Mouse (Mus musculus) forebrain, embryonic 13.5 days (tissue): Measurements from ENCODE around the gene Iqgap1. TPM values are rescaled to one million over a fixed set of nuclear protein-coding genes. Genes with fewer than 3 reads are reported as not detected.

Source experiments
- ATAC-seq: fragments of 200-750 bp; cut with Nextera tagmentation; 2 replicates; pipeline ENCODE4 v1.8.0; 2017
- H3K27ac ChIP-seq: fragments of 300-500 bp; sonication (generic); 2 replicates; pipeline ENCODE4 v1.5.1; 2015; ENCODE audit warnings: inconsistent platforms, mild to moderate bottlenecking, moderate library complexity
- H3K27me3 ChIP-seq: fragments of 300-500 bp; sonication (generic); 2 replicates; pipeline ENCODE4 v1.6.1; 2015; ENCODE audit warnings: mild to moderate bottlenecking, inconsistent platforms
- H3K36me3 ChIP-seq: fragments of 300-500 bp; sonication (generic); 2 replicates; pipeline ENCODE4 v1.6.1; 2015; ENCODE audit warnings: mild to moderate bottlenecking, inconsistent platforms; ENCODE audit not compliant: poor library complexity, severe bottlenecking
- H3K4me1 ChIP-seq: fragments of 300-500 bp; sonication (generic); 2 replicates; pipeline ENCODE4 v1.6.1; 2015; ENCODE audit warnings: inconsistent platforms
- H3K4me2 ChIP-seq: fragments of 300-500 bp; sonication (generic); 2 replicates; pipeline ENCODE4 v1.6.1; 2015; ENCODE audit warnings: inconsistent platforms, mild to moderate bottlenecking, moderate library complexity
- H3K4me3 ChIP-seq: fragments of 300-500 bp; sonication (generic); 2 replicates; pipeline ENCODE4 v1.5.1; 2015; ENCODE audit warnings: mild to moderate bottlenecking, inconsistent platforms
- H3K9ac ChIP-seq: fragments of 300-500 bp; sonication (generic); 2 replicates; pipeline ENCODE4 v1.6.1; 2015; ENCODE audit warnings: mild to moderate bottlenecking, inconsistent platforms
- H3K9me3 ChIP-seq: fragments of 300-500 bp; sonication (generic); replicated peaks from 2 replicates; pipeline ENCODE4 v1.6.1; 2016; ENCODE audit warnings: inconsistent platforms
- WGBS: fragments of 180-500 bp; shearing (Covaris S2); methylation state at CpG from one replicate; pipeline ENCODE4 v1.1.7; 2015; 5-methylcytosine and 5-hydroxymethylcytosine counted together
- polyA plus RNA-seq: library from polyadenylated mRNA; unstranded; fragments of >200 nt; fragmentation: Nextera tagmentation; extraction: Ambion mirVana; gene quantifications from 2 replicates; pipeline ENCODE4 v1.2.1, GENCODE M21; 2015

Iqgap1 gene
- polyA plus RNA-seq, 1 experiment from 2014 or later: 19.7 TPM

DNA sequence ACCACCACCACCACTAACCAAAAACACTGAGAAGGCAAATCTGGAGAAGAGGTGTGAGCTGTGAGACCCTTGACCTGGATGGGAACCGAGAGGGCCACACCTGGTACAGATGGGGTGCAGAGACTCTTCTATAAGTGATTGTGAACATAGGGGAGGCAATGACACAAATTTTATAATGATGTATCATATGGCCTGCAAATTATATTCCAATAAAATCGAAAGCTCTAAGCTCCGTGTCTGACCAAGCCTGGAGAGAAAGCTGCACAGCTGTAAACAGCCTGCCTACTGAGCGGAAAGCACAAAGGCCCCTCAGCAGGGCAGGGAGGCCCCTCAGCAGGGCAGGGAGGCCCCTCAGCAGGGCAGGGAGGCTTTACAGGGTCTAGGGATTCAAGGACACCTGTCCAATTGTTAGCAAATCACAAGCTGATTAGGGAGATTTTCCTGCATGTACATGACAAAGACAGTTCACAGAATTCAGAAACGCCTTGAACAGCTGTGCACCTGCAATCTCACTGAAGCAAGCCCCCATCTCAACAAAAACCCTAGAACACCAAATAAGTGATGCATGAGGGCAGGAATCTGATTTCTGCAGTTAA, 79.5 kb downstream of the Iqgap1 start:
- Histone ChIP-seq H3K9me3 (no peaks in the 10 kb centered on the region), H3K36me3 (peaks cover 54% of the 10 kb centered on the region), H3K4me2 (0 out of 2 replicates have a peak overlapping the region, but pooled peaks have one; percentile 29), H3K4me3 (no peak overlapping the region), H3K4me1 (peaks cover 26% of the 10 kb centered on the region), H3K27me3 (no peaks in the 10 kb centered on the region), H3K9ac (0 out of 2 replicates have a peak overlapping the region, but pooled peaks have one; percentile 14), H3K27ac (peak overlapping the region; percentile 67)
- 6% methylated on average over 5 of the region's 5 CpGs for WGBS
- ATAC-seq: peak; percentile 55; the same call in 1 of the 2 replicates

DNA sequence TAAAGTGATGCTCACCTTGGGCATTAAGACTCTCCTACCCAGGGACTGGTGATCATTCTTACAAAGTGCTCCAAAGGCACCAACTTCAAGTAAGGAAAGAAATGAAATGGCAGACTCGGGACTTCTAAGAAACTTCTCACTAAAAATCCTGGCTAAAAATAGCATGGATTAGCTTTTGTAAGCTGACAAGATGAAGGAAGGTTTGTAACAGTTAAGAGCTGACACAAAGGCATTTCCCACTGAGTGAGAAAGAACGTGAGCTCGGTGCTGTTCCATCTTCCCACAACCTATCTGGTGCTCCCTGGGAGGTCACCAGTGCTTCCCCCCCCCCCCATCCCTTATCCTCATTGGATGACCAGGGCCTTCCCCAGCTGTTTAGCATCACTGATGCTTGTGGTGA, 80.0 kb downstream of the Iqgap1 start:
- no peaks in the 10 kb centered on the region for H3K27me3 ChIP-seq
- H3K4me3 ChIP-seq: no peak overlapping the region
- ATAC-seq: no peak
- no peaks in the 10 kb centered on the region for H3K9me3 ChIP-seq
- 0 out of 2 replicates have a peak overlapping the region, but pooled peaks have one; percentile 43 for H3K9ac ChIP-seq
- peaks cover 26% of the 10 kb centered on the region for H3K4me1 ChIP-seq
- peak overlapping the region; percentile 67 for H3K27ac ChIP-seq
- WGBS: under 1% methylated on average over 3 of the region's 3 CpGs
- peaks cover 50% of the 10 kb centered on the region for H3K36me3 ChIP-seq
- H3K4me2 ChIP-seq: no peak overlapping the region

- Histone ChIP-seq H3K9ac (peak overlapping the region; percentile 43; the same call in 1 of the 2 replicates), H3K9me3 (no peaks in the 10 kb centered on the region), H3K4me2 (no peak overlapping the region), H3K4me3 (no peak overlapping the region), H3K36me3 (peaks cover 46% of the 10 kb centered on the region), H3K4me1 (peaks cover 26% of the 10 kb centered on the region), H3K27me3 (no peaks in the 10 kb centered on the region), H3K27ac (peak overlapping the region; percentile 40)
- ATAC-seq: no peak
- WGBS: 5% methylated on average over 9 of the region's 9 CpGs
These were observed 80.5 kb downstream of the Iqgap1 start for GRCm38 (mm10) chr7:80745250-80745649.

DNA sequence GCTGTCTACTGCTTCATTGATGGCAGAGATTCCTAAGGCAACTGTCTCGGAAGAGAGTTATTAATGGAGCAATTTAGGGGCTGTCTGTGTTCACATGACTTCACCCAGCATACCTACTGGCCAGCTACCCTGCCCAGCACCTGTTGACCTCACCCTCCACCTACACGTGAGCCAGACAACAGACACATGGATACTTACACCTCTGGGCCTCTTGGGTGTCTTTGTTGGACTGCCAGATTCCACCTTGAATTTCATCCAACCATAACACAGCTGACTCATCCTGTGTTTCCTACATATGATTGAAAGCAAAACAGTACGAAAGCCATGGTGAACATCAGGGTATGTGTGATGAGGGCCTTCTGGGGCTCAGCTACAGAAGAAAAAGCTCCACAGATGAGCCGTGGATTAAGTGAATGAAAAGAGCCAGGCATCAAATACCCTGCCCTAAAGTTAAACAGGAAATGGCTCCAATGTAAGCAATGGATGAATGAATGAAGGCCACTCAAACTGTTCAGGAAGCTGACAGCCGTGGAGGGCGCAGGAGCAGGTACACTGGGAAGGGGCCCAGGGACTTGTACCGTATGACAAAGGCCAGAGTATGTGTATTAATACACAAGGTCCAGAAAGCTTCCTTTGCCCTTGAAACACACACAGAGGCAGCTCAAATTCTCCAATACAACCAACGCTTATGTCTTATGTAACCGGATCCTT, 81.7 kb downstream of the Iqgap1 start:
- Histone ChIP-seq H3K9ac (no peak overlapping the region), H3K36me3 (peaks cover 40% of the 10 kb centered on the region), H3K4me3 (no peak overlapping the region), H3K4me2 (no peak overlapping the region), H3K27me3 (no peaks in the 10 kb centered on the region), H3K27ac (no peak overlapping the region), H3K4me1 (peaks cover 26% of the 10 kb centered on the region), H3K9me3 (no peaks in the 10 kb centered on the region)
- 75% methylated on average over 9 of the region's 9 CpGs for WGBS
- ATAC-seq: no peak

DNA sequence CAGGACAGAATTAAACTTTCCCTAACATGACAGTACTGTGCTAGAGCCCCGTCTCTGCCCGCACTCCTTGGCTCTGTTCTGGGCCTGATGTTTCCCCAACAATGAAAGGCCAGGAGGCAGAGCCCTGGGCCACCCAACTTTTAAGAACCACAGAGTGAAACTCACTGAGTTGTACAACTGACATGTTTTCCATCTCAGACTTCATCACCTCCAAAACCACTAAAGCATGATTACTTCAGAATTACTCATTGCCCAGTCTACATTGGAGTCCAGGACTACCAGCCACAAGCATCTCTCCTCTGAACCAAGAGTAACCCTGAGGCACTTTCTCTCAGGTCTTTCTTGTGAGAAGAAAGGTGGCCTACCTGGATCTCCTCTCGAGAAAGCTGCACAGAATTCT, 83.1 kb downstream of the Iqgap1 start:
- H3K27ac ChIP-seq: no peak overlapping the region
- H3K4me1 ChIP-seq: peaks cover 26% of the 10 kb centered on the region
- WGBS: 88% methylated on average over 3 of the region's 3 CpGs
- ATAC-seq: no peak
- H3K4me3 ChIP-seq: no peak overlapping the region
- H3K9ac ChIP-seq: no peak overlapping the region
- no peaks in the 10 kb centered on the region for H3K27me3 ChIP-seq
- no peaks in the 10 kb centered on the region for H3K9me3 ChIP-seq
- H3K4me2 ChIP-seq: no peak overlapping the region
- peaks cover 41% of the 10 kb centered on the region for H3K36me3 ChIP-seq

- H3K27me3 ChIP-seq: no peaks in the 10 kb centered on the region
- peaks cover 53% of the 10 kb centered on the region for H3K36me3 ChIP-seq
- H3K9me3 ChIP-seq: no peaks in the 10 kb centered on the region
- H3K4me2 ChIP-seq: no peak overlapping the region
- H3K4me3 ChIP-seq: no peak overlapping the region
- H3K27ac ChIP-seq: no peak overlapping the region
- no peak for ATAC-seq
- 21% methylated on average over 7 of the region's 7 CpGs for WGBS
- H3K4me1 ChIP-seq: peaks cover 13% of the 10 kb centered on the region
- no peak overlapping the region for H3K9ac ChIP-seq
These were observed 84.8 kb downstream of the Iqgap1 start for GRCm38 (mm10) chr7:80740954-80741353.

DNA sequence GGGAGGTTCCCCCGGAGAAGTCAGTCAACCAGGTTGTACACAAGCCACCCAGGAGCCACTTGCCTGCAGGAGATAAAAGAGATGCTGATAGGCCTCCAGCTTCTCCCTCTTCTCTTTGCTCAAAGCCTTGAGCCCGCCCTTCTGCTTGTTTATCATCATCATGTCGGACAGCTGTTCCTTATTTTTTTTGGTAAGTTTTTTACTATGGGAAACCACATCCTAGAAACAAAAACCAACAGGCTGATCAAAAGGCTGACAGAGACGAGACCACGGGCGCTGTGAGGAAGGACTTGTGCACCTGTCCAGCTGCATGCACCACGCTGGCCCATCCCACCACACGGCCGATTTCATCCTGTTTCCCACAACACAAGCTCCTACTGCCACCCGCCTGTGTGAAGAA, 89.6 kb downstream of the Iqgap1 start:
- no peak overlapping the region for H3K27ac ChIP-seq
- no peaks in the 10 kb centered on the region for H3K27me3 ChIP-seq
- no peaks in the 10 kb centered on the region for H3K9me3 ChIP-seq
- H3K4me3 ChIP-seq: no peak overlapping the region
- no peaks in the 10 kb centered on the region for H3K4me1 ChIP-seq
- H3K4me2 ChIP-seq: no peak overlapping the region
- H3K36me3 ChIP-seq: peaks cover 68% of the 10 kb centered on the region
- 90% methylated on average over 10 of the region's 10 CpGs for WGBS
- no peak for ATAC-seq
- no peak overlapping the region for H3K9ac ChIP-seq

DNA sequence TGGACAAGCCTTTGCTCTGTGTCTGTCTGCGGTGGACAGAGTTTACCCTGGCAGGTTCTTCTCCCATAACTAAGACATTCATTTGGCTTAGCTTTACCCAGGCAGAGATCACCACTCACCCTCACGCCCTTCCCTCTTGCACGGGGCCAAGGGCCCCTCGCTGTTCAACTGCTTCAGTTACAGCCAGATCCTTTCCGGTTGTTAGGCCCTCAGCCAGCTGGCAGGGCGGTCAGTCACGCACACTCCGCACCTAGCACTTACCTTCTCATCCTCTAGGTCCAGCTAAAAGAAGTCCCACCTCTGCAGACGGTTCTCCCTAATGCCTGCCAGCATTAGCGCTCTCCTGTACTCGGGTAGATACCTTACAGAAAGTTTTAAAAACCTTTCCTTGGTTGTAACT, 92.8 kb downstream of the Iqgap1 start:
- H3K4me1 ChIP-seq: no peaks in the 10 kb centered on the region
- H3K4me3 ChIP-seq: no peak overlapping the region
- no peak for ATAC-seq
- no peak overlapping the region for H3K4me2 ChIP-seq
- H3K27me3 ChIP-seq: no peaks in the 10 kb centered on the region
- no peak overlapping the region for H3K9ac ChIP-seq
- no peaks in the 10 kb centered on the region for H3K9me3 ChIP-seq
- peaks cover 71% of the 10 kb centered on the region for H3K36me3 ChIP-seq
- no peak overlapping the region for H3K27ac ChIP-seq
- 85% methylated on average over 11 of the region's 11 CpGs for WGBS

DNA sequence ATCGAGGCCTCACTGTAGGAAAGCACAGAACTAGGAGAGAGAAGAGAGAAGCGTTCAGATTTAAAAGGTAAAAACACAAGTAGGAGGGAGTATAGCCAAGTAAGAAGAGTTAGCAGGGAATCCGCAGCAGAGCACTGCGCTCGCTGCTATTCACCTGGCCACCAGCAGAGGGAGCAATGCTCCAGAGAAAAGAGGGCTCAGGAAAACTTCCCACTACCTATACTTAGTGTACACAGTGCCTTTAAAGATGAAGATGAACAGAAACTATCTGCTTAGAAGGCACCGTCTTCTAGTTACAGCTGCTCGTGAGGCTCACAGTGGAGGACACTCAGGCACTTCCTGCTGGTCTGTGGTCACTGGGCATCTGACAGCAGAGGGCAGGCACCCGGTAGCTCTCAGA, 96.1 kb downstream of the Iqgap1 start:
- H3K27ac ChIP-seq: no peak overlapping the region
- no peak overlapping the region for H3K4me3 ChIP-seq
- no peak overlapping the region for H3K4me2 ChIP-seq
- WGBS: 28% methylated on average over 8 of the region's 8 CpGs
- 0 out of 2 replicates have a peak, but pooled peaks have one; percentile 58 for ATAC-seq
- no peaks in the 10 kb centered on the region for H3K4me1 ChIP-seq
- no peaks in the 10 kb centered on the region for H3K27me3 ChIP-seq
- H3K9ac ChIP-seq: no peak overlapping the region
- no peaks in the 10 kb centered on the region for H3K9me3 ChIP-seq
- H3K36me3 ChIP-seq: peaks cover 74% of the 10 kb centered on the region

GRCm38 (mm10) chr7:80721041-80721440, 104.7 kb downstream of the Iqgap1 start:
- Histone ChIP-seq H3K27me3 (no peaks in the 10 kb centered on the region), H3K36me3 (peaks cover 76% of the 10 kb centered on the region), H3K27ac (no peak overlapping the region), H3K4me3 (no peak overlapping the region), H3K9ac (no peak overlapping the region), H3K4me2 (no peak overlapping the region), H3K4me1 (no peaks in the 10 kb centered on the region), H3K9me3 (no peaks in the 10 kb centered on the region)
- WGBS: 68% methylated on average over 9 of the region's 9 CpGs
- no peak for ATAC-seq

- Histone ChIP-seq H3K9ac (no peak overlapping the region), H3K27me3 (no peaks in the 10 kb centered on the region), H3K27ac (no peak overlapping the region), H3K4me3 (no peak overlapping the region), H3K9me3 (no peaks in the 10 kb centered on the region), H3K36me3 (peaks cover 72% of the 10 kb centered on the region), H3K4me2 (no peak overlapping the region), H3K4me1 (no peaks in the 10 kb centered on the region)
- WGBS: 97% methylated on average over 7 of the region's 7 CpGs
- no peak for ATAC-seq
These were observed 106.2 kb downstream of the Iqgap1 start for GRCm38 (mm10) chr7:80719582-80719981.

DNA sequence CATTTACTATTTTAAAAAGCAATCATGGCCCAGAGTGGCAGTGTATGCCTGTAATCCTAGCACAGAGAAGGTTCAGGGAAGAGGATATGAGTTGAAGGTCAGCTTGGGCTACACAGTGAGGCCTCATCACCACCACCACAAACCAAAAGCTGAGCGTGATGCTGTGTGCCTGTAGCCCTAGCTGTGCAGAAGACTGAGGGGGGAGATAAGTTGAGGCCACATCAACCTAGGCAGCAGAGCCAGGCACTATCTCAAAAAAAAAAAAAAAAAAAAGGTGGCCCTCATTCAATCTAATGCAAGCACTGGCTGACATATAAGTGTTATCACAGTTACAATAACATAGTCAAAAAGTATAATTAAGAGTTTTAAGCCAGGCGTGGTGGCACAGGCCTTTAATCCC, 106.7 kb downstream of the Iqgap1 start:
- peaks cover 66% of the 10 kb centered on the region for H3K36me3 ChIP-seq
- no peak overlapping the region for H3K4me2 ChIP-seq
- H3K9me3 ChIP-seq: no peaks in the 10 kb centered on the region
- no peaks in the 10 kb centered on the region for H3K27me3 ChIP-seq
- 99% methylated on average over 2 of the region's 2 CpGs for WGBS
- no peak overlapping the region for H3K9ac ChIP-seq
- no peak overlapping the region for H3K27ac ChIP-seq
- ATAC-seq: no peak
- no peak overlapping the region for H3K4me3 ChIP-seq
- H3K4me1 ChIP-seq: no peaks in the 10 kb centered on the region
